In genomic region chr14:116916874-116917273, GRCm38 (mm10) we compare ENCODE assay signal across 20 mouse cellular contexts. TPM values are rescaled to one million over a fixed set of nuclear protein-coding genes. Genes with fewer than 3 reads are reported as not detected.
DNase-seq lines count a peak whose midpoint lies in the region; ATAC-seq and TF ChIP-seq lines count a peak whose summit lies in the region.
"Had no signal": no experiment of that assay in that cellular context is flagged by ENCODE, and none has a peak within 500 bp of the region (broad histone marks: within the 10 kb centered on the region; RNA-seq: fewer than 3 reads in every experiment).

No protein-coding gene starts in this region.

- no peak overlapping the region for H3K9ac ChIP-seq in forebrain, postnatal 0 days
- H3K9ac ChIP-seq in forebrain, embryonic 15.5 days (replicated peaks), result no peak overlapping the region
- H3K9ac ChIP-seq in embryonic facial prominence, embryonic 12.5 days, result no peak overlapping the region
- no peak overlapping the region for H3K9ac ChIP-seq in limb, embryonic 13.5 days
- no peak overlapping the region for H3K9ac ChIP-seq in liver, embryonic 12.5 days
- H3K9ac ChIP-seq in hindbrain, embryonic 14.5 days, result no peak overlapping the region
- H3K9ac ChIP-seq: heart, embryonic 12.5 days; hindbrain, embryonic 15.5 days had no signal

- no peak overlapping the region for H3K27ac ChIP-seq in forebrain, postnatal 0 days (ENCODE audit: low read depth, low read length)
- no peak overlapping the region for H3K27ac ChIP-seq in forebrain, embryonic 15.5 days (replicated peaks)
- H3K27ac ChIP-seq in embryonic facial prominence, embryonic 12.5 days, result no peak overlapping the region
- H3K27ac ChIP-seq in limb, embryonic 13.5 days, result no peak overlapping the region
- no peak overlapping the region for H3K27ac ChIP-seq in liver, embryonic 12.5 days
- no peak overlapping the region for H3K27ac ChIP-seq in hindbrain, embryonic 14.5 days
- H3K27ac ChIP-seq: hindbrain, embryonic 10.5 days; hindbrain, embryonic 15.5 days had no signal

- H3K9me3 ChIP-seq in forebrain, postnatal 0 days (ENCODE audit: low read length), result no peaks in the 10 kb centered on the region
- no peaks in the 10 kb centered on the region for H3K9me3 ChIP-seq in forebrain, embryonic 15.5 days
- no peaks in the 10 kb centered on the region for H3K9me3 ChIP-seq in embryonic facial prominence, embryonic 12.5 days
- no peaks in the 10 kb centered on the region for H3K9me3 ChIP-seq in limb, embryonic 13.5 days
- no peaks in the 10 kb centered on the region for H3K9me3 ChIP-seq in liver, embryonic 12.5 days (replicated peaks)
- H3K9me3 ChIP-seq in hindbrain, embryonic 14.5 days (ENCODE audit: control insufficient read depth, low read length), result no peaks in the 10 kb centered on the region
- H3K9me3 ChIP-seq: heart, embryonic 12.5 days; hindbrain, embryonic 10.5 days; hindbrain, embryonic 15.5 days had no signal

- 27% methylated on average over 6 of the region's 6 CpGs for WGBS in forebrain, postnatal 0 days
- 33% methylated on average over 6 of the region's 6 CpGs for WGBS in forebrain, embryonic 15.5 days
- WGBS in embryonic facial prominence, embryonic 12.5 days, result 32% methylated on average over 6 of the region's 6 CpGs
- WGBS in limb, embryonic 13.5 days, result 31% methylated on average over 6 of the region's 6 CpGs
- 69% methylated on average over 6 of the region's 6 CpGs for WGBS in liver, embryonic 12.5 days (ENCODE audit: insufficient replicate concordance)
- WGBS in hindbrain, embryonic 14.5 days, result 75% methylated on average over 6 of the region's 6 CpGs

- H3K4me3 ChIP-seq in forebrain, postnatal 0 days (ENCODE audit: low read depth, low read length), result no peak overlapping the region
- no peak overlapping the region for H3K4me3 ChIP-seq in forebrain, embryonic 15.5 days
- no peak overlapping the region for H3K4me3 ChIP-seq in embryonic facial prominence, embryonic 12.5 days
- no peak overlapping the region for H3K4me3 ChIP-seq in limb, embryonic 13.5 days
- no peak overlapping the region for H3K4me3 ChIP-seq in liver, embryonic 12.5 days
- no peak overlapping the region for H3K4me3 ChIP-seq in hindbrain, embryonic 14.5 days (replicated peaks; ENCODE audit: low read length)
- H3K4me3 ChIP-seq: heart, embryonic 12.5 days; hindbrain, embryonic 10.5 days; hindbrain, embryonic 15.5 days had no signal

- ATAC-seq in forebrain, postnatal 0 days, result no peak
- no peak for ATAC-seq in forebrain, embryonic 15.5 days (replicated peaks)
- no peak for ATAC-seq in embryonic facial prominence, embryonic 12.5 days (ENCODE audit: insufficient number of reproducible peaks, insufficient read depth, low FRiP score, low TSS enrichment)
- ATAC-seq in limb, embryonic 13.5 days (ENCODE audit: low FRiP score, low read depth), result peak; percentile 64; the same call in 1 of the 2 replicates
- no peak for ATAC-seq in liver, embryonic 12.5 days
- no peak for ATAC-seq in hindbrain, embryonic 14.5 days (ENCODE audit: low FRiP score)
- ATAC-seq: forebrain, embryonic 14.5 days; inflammation-experienced regulatory T-cells, adult 6 months; intestine, postnatal 0 days had no signal

- no peaks in the 10 kb centered on the region for H3K36me3 ChIP-seq in forebrain, postnatal 0 days (ENCODE audit: insufficient read depth)
- H3K36me3 ChIP-seq in forebrain, embryonic 15.5 days, result no peaks in the 10 kb centered on the region
- no peaks in the 10 kb centered on the region for H3K36me3 ChIP-seq in embryonic facial prominence, embryonic 12.5 days
- no peaks in the 10 kb centered on the region for H3K36me3 ChIP-seq in limb, embryonic 13.5 days
- H3K36me3 ChIP-seq in liver, embryonic 12.5 days, result no peaks in the 10 kb centered on the region
- no peaks in the 10 kb centered on the region for H3K36me3 ChIP-seq in hindbrain, embryonic 14.5 days (replicated peaks; ENCODE audit: control insufficient read depth, insufficient read depth)
- H3K36me3 ChIP-seq: heart, embryonic 12.5 days; hindbrain, embryonic 10.5 days; hindbrain, embryonic 15.5 days had no signal

- H3K4me2 ChIP-seq in forebrain, postnatal 0 days (ENCODE audit: low read depth), result 0 out of 2 replicates have a peak overlapping the region, but pooled peaks have one; percentile 0
- H3K4me2 ChIP-seq in forebrain, embryonic 15.5 days (replicated peaks), result no peak overlapping the region
- H3K4me2 ChIP-seq in embryonic facial prominence, embryonic 12.5 days (replicated peaks), result peak overlapping the region; percentile 5
- peak overlapping the region; percentile 41 for H3K4me2 ChIP-seq in limb, embryonic 13.5 days (replicated peaks)
- H3K4me2 ChIP-seq in liver, embryonic 12.5 days, result no peak overlapping the region
- no peak overlapping the region for H3K4me2 ChIP-seq in hindbrain, embryonic 14.5 days (replicated peaks)
- H3K4me2 ChIP-seq: heart, embryonic 12.5 days; hindbrain, embryonic 15.5 days had no signal

- DNase-seq in forebrain, postnatal 0 days, result no peak
- peak; percentile 60 for DNase-seq in Muller cell, postnatal 12 days (ENCODE audit: inconsistent ontology term)
- DNase-seq in hindbrain, embryonic 14.5 days (ENCODE audit: low spot score), result no peak
- DNase-seq: adrenal gland, adult 8-10 months; adrenal gland, postnatal 36 days; cerebellum, adult 11 months; cerebellum, adult 9-10 months; cerebellum, postnatal 25 days; gastrocnemius, postnatal 14 days had no signal

- TF ChIP-seq CTCF in forebrain, postnatal 0 days (IDR thresholded peaks at IDR 0.05; ENCODE audit: low read depth), result no peak

- H3K4me1 ChIP-seq in forebrain, postnatal 0 days (ENCODE audit: insufficient read depth), result no peaks in the 10 kb centered on the region
- H3K4me1 ChIP-seq in forebrain, embryonic 15.5 days, result peaks cover 6% of the 10 kb centered on the region; the same call in 1 of the 2 replicates
- H3K4me1 ChIP-seq in embryonic facial prominence, embryonic 12.5 days, result 0 out of 2 replicates have a peak, but pooled peaks cover 4% of the 10 kb centered on the region
- H3K4me1 ChIP-seq in limb, embryonic 13.5 days, result peaks cover 6% of the 10 kb centered on the region
- H3K4me1 ChIP-seq in liver, embryonic 12.5 days, result no peaks in the 10 kb centered on the region
- H3K4me1 ChIP-seq in hindbrain, embryonic 14.5 days (replicated peaks; ENCODE audit: control insufficient read depth, insufficient read depth, low read length), result no peaks in the 10 kb centered on the region
- H3K4me1 ChIP-seq: heart, embryonic 12.5 days; hindbrain, embryonic 10.5 days; hindbrain, embryonic 15.5 days had no signal

- no peaks in the 10 kb centered on the region for H3K27me3 ChIP-seq in forebrain, postnatal 0 days (ENCODE audit: insufficient read depth, low read length)
- H3K27me3 ChIP-seq in forebrain, embryonic 15.5 days, result no peaks in the 10 kb centered on the region
- no peaks in the 10 kb centered on the region for H3K27me3 ChIP-seq in embryonic facial prominence, embryonic 12.5 days
- no peaks in the 10 kb centered on the region for H3K27me3 ChIP-seq in limb, embryonic 13.5 days
- no peaks in the 10 kb centered on the region for H3K27me3 ChIP-seq in liver, embryonic 12.5 days (replicated peaks)
- H3K27me3 ChIP-seq in hindbrain, embryonic 14.5 days (ENCODE audit: control insufficient read depth, insufficient read depth, low read length), result no peaks in the 10 kb centered on the region
- H3K27me3 ChIP-seq: CH12.LX; heart, embryonic 12.5 days; hindbrain, embryonic 15.5 days had no signal

RNA-seq across cellular contexts. Expression of gene Gpc6, which starts 8.2 kb away (rescaled TPM):
- total RNA-seq in forebrain, postnatal 0 days (2014; rRNA removed), result 12.5 and 20.8 TPM in 2 replicates
- 7.4 and 10.9 TPM in 2 replicates for polyA plus RNA-seq in forebrain, postnatal 0 days (2015; fragmentation: Nextera tagmentation; extraction: Ambion mirVana)
- polyA plus RNA-seq in forebrain, embryonic 15.5 days (2015; fragmentation: Nextera tagmentation; extraction: Ambion mirVana), result 18.3 TPM in 2 replicates
- polyA plus RNA-seq in embryonic facial prominence, embryonic 12.5 days (2016; fragmentation: Nextera tagmentation; extraction: Ambion mirVana), result 74.0 and 76.9 TPM in 2 replicates
- polyA plus RNA-seq in limb, embryonic 13.5 days (2015; fragmentation: Nextera tagmentation; extraction: Ambion mirVana), result 58.4 and 59.6 TPM in 2 replicates
- 8.2 and 8.4 TPM in 2 replicates for polyA plus RNA-seq in liver, embryonic 12.5 days (2016; fragmentation: Nextera tagmentation; extraction: Ambion mirVana)
- polyA plus RNA-seq in hindbrain, embryonic 14.5 days (2014; fragmentation: Nextera tagmentation; extraction: Ambion mirVana), result 17.8 and 18.6 TPM in 2 replicates
- total RNA-seq: CH12.LX had no signal

Comparison
In these comparisons a context has a peak if more than half of its experiments do, and no peak if none do; other contexts are left out.
1. H3K4me2 ChIP-seq: peak in forebrain, postnatal 0 days (single experiment), embryonic facial prominence, embryonic 12.5 days (single experiment) and limb, embryonic 13.5 days (single experiment); none in forebrain, embryonic 15.5 days (single experiment), liver, embryonic 12.5 days (single experiment) and hindbrain, embryonic 14.5 days (single experiment).